Mouse (Mus musculus) heart, postnatal 36 days (tissue): ENCODE measurements around the gene Morn1. TPM values are rescaled to one million over a fixed set of nuclear protein-coding genes. Genes with fewer than 3 reads are reported as not detected.
A peak's percentile ranks its signal among the peaks of the same experiment; 100 is the strongest.

ENCODE experiments used
- DNase-seq, 2 experiments: peaks; one replicate each; pipeline ENCODE4 v3.0.0; 2021 to 2022
- intact Hi-C: fragments of 180-260 bp; cut with DNase I; formaldehyde crosslinking; loops from one replicate; pipeline ENCODE4 v1.15.1; 2025
- total RNA-seq, 2 experiments: library from RNA; stranded (reverse); gene quantifications; 2 replicates each; pipeline ENCODE4 v1.2.3; 2021

The Morn1 gene
- total RNA-seq, 2 experiments from 2014 or later, result 0.89 to 1.7 TPM

DNA sequence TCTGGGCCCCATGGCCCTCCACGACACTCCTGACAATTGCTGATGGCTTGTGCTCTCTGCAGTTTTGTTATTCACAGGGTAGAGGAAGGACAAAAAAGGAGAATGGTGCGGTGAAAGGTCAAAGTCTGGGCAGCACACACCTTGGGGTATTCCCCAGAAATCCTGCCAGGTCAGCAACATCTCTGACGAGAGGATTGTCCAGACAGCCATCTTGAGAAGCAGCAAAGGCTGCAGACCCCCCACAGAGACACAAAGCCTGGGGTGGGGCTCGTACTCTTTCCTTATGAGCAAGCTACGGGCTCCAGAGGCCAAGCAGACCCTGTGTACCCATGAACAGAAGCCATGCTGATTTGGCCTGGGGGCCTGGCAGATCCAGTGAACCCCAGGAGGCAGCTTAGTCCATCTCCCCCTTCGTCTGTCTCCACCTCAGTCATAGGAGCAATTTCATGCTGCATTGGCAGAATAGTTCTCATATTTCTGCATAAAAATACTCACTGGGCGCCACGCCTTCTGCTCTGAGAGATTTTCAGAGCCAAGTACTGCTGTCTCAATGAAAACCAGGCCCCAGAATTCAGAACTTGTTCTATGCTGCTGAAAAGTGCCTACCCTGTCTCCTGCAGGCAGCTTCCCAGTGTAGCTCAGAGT lies 27.5 kb downstream of the Morn1 start:
- intact Hi-C loops, result no loop called here
- DNase-seq, result no peak

DNA sequence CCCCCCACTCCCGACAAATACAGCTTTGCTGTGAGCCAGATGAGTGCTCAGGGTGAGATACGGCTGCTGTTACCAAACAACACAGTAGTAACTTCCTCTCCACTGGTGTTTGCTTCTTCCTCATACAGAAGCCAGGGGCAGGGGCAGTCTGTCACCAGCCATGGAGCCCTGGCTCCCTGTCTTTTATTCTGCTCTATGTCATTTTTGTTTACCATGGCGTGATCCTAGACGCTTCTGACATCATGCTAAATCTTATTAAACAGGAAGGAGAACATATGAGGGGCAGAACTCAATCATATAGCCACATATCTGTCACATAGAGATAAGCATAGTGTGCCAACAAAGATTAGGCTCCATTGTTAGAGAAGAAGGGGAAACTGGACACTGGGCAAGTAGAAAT lies 30.2 kb downstream of the Morn1 start:
- DNase-seq, result no peak
- intact Hi-C loops, result no loop called here

DNA sequence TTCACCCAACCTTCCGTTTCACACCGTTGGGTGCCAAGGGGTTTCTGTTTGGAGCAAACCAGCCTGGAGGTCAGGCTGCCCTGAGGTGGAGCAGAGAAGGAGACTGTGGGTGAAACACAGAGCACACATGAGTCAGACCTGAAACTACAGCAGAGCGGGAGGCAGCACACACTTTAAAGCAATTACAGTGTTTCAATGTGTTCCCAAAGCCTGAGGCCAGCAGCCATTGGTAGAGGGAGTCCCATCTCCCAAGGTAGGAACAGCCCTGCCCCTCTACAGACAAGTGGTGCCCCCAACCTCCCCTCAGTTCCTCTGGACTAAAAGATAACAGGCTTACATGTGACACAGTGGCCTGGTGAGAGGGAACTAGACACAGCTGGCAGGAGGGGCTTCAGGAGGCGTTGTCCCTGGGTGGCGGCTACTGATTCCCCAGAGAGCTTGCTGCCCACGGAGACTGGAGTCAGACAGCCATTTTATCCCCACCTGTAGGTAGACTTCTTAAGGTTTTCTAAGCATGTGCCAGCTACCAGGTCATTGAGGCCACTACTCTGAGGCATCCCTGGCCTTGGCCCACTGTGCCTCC lies 31.1 kb downstream of the Morn1 start:
- intact Hi-C loops, result no loop called here

DNA sequence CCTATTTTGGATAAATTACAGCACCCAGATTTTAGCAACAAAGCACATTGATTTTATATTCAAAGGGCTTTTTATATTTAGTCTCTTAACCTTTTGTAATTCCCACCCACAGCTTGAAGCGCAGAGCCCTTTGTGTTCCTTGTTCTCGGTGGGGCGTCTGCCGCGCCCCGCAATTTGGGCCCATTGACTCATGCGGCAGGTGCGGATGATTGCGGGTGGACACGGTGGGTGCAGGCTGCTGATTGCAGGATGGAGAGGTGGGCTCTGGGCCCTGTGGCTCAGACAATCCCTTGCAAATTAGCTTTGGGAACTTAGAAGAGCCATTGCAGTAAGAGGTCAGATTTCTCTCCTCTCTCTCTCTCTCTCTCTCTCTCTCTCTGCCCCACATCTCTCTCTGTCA lies 31.9 kb downstream of the Morn1 start:
- intact Hi-C loops, result no loop called here
- DNase-seq, result no peak

More for the DNA sequence above, 31.1 kb downstream of the Morn1 start:
- no peak for DNase-seq

DNA sequence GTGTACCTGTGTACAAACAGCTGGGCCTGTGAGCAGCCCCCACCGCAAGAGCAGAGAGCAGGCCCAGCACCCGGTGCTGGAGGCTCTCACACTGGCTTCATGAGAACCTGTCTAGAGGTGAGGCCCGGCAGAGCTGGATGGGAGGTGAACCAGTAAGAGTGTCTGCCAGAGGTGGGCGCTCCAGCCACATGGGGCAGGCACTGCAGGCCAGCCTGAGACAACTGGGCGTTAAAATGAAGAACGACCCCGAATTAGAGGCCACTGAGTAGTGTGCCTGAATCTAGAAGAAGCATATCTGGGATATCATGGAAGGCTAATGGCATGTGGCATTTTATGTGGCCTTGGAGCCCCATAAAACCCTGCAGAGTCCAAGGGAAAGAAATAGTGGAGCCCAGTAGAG lies 33.7 kb downstream of the Morn1 start:
- intact Hi-C loops, result no loop called here
- no peak for DNase-seq

DNA sequence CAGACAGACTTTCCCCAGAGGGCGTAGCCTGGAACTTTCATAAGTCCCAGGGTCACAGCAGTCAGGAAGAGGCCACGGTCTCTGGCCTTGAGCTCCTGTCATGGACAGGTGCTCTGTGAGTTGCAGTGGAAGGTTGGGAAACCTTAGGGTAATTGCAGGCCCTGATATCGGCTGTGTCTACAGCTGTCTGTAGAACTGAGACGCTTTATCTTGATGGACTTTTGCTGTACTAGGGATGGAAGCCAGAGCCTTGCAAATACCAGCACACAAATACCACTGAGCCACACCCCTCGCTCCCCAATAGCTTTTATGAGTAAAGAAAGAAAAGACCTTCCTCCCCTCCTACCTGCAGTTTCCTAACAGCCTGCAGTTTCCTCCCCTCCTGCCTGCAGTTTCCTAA lies 34.2 kb downstream of the Morn1 start:
- no peak for DNase-seq
- intact Hi-C loops, result no loop called here

DNA sequence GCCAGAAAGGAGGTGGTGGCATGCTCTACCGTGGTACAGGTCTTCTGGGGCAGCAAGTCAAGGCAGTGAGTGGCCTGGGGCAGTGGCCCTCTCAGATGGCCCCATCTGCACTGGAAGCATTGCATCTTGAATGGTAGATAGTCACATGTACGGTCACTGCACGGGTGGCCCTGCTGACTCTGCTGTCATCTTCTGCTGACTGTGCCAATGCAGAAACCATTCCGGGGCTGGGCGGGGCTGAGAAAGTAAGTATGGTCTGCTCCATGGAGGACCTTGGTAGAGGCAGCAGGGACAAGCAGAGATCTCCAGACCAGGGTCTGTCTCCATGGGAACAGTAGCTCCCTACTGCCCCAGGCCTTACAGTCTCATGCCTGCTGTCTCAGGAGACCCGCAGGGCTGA lies 34.8 kb downstream of the Morn1 start:
- DNase-seq, result no peak

DNA sequence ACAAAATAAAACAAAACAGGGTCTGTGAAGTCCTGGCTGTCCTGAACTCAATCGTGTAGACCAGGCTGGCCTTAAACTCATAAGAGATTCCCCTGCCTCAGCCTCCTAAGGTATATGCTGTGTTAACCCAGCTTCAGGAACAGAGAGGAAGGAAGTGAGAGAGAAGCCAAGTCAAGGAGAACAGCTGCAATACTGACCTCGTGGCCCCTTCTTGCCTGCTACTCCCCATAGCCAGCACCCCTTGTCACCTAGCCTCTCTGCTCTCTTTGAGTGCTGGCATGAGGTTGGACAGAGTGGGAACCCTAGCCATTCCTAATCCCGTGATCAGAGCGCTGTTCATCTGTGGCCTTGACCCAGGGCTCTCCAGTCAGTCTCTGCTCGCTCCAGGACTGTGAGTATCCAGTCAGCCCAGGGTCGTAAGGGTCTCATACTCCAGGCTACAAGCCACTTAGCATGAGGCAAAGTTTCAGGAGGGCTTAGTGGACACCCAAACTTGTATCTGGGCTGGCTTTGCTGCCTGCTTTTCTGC lies 35.6 kb downstream of the Morn1 start:
- intact Hi-C loops, result no loop called here
- no peak for DNase-seq

More for the DNA sequence above, 34.8 kb downstream of the Morn1 start:
- intact Hi-C loops, result no loop called here

DNA sequence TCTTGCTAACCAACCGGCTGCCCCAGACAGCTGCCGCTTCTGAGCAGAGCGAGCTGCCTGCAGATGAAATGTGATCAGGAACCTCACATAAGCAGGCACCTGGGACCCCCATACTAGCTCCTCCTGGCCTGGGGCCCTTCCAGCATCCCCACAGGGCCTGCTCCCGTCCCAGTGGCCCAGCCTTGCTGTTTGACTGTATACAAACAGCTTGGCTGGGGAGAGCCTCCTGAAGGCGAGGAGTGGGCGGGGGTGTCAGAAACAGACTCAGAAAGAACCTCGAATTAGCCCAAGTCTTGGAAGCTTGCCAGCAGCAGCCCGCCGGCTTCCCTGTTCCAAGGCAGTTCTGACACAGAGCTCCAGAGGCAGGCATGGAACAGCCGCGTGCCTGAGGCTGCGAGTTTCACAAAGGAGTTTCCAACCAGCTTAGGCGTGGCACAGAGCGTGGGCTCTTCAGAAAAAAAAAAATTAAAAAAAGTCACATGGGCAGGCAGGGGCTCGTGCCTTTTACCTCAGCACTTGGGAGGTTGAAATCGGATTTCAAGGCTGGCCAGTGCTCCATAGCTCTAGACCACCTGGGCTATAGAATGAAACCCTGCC lies 36.2 kb downstream of the Morn1 start:
- DNase-seq, result peak; percentile 65
- intact Hi-C loops, result no loop called here

DNA sequence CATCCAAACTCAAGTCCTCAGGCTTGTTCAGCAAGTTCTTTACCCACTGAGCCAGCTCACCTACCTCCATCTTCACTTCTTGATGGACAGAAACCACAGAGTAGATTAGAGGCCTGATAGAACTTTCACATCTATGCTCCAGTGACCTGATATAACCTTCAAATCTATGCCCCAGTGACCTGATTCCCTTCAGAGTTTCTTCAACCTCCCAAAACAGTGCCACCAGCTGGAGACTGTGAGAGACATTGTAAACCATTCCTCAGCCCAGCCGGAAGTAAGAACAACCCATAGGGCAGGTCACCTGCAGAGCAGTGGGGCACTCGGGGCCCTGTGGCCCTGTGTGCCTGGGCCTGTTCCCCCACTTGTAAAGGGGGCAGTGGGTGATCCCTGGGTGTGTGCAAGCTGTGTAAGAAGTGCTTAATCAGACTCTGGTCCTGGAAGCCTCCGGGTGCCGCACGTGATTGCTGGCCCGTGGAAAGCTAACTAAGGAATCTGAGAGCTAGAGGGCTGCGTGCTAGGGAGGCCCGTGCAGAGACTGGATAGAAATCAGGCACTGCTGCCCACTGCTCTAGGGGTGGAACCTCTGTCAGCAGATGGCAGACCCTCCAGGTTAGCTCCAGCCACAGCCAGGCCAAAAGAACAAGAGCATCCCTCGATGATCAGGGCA lies 37.6 kb downstream of the Morn1 start:
- no peak for DNase-seq
- intact Hi-C loops, result no loop called here

DNA sequence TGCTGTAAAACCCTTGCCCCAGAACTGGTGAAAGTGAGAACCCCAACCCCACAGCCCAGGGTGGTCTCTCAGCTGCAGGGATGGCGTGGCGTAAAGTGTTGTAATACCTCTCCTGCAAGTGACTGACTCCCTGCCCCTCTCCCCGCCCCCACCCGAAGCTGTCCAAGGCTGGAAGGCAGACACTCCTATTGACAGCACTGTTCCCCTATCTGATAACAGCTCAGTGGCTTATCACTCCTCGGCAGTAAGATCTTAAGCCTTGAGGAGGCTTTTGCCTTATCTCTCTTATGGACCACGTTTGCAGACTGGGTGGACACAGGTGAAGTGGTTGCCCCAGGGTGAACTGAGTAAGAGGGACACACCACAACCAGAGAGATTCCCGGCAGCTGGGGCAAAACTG lies 38.9 kb downstream of the Morn1 start:
- DNase-seq, result no peak
- intact Hi-C loops, result no loop called here

DNA sequence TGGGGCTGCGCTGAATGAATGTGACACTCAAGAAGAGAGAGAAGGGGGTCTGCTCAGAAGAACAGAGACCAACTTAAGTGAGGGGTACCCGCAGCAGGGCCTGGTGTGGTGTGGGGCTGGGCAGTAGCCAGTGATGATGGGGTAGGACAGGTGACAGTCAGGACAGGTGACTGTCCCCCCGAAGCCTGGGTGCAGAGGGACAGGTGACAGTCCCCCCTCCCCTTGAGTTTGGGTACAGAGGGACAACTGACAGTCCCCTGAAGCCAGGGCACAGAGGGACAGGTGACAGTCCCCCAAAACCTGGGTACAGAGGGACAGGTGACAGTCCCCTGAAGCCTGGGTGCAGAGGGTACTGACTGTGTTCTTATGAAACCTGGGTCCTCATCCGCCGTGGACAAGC lies 39.8 kb downstream of the Morn1 start:
- no peak for DNase-seq
- intact Hi-C loops, result no loop called here

DNA sequence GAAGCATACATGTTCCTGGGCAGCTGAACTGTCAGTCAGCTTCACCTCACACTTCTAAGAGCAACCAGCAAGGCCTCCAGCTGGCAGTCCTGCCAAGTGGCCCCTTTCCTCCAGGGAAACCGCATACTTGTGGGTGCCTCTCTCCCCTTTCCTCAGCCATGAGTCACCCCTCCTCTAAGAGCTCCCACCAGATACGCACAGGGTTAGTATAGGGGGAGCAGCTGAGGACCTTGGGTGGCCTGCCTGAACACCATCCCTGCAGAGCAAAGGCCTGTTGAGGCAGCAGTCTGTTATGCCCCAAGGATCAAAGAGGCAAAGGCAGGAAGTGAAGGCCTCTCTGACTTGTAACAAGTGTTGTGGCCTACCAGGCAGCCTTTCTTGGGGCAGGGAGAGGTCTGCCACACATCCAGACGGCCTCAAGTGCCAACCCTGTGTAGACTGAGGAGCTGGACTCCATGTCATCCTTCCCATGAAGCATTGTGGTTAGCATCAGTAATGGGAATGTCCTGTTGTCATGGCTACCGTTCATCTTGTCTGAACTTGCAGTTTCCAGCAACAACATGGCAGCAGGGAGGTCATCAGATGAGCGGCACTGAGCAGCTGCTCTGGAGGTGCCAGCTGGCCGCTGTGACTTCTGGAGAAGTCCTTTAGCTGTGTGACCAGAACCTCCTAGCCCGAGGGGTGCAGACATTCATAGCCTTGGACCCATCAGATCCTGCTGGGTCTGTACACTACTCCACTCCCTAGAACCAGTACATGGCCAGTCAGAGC lies 40.4 kb downstream of the Morn1 start:
- intact Hi-C loops, result no loop called here
- no peak for DNase-seq

DNA sequence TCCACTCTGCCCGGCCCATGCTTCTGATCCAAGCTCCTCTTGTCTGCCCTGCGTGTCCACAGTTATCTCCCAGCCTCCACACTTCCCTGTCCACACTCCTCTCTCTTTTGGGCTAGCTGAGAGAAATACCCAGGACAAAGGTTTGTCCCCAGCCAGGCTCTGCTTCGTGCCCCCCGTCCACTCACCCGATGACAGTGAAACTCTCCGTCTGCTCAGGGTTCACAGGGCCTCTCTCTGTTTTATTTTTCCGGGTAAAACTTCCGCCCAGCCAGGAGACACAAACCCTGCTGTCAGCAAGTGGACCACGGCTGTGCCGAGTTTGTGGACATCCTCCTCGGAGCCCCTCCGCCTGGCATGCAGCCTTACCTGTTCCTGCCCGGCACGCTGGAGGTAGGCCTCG lies 42.0 kb downstream of the Morn1 start:
- intact Hi-C loops, result loop anchor here (2.0 kb wide), 1 partner anchor 34 kb away; no protein-coding TSS in a partner anchor
- no peak for DNase-seq

DNA sequence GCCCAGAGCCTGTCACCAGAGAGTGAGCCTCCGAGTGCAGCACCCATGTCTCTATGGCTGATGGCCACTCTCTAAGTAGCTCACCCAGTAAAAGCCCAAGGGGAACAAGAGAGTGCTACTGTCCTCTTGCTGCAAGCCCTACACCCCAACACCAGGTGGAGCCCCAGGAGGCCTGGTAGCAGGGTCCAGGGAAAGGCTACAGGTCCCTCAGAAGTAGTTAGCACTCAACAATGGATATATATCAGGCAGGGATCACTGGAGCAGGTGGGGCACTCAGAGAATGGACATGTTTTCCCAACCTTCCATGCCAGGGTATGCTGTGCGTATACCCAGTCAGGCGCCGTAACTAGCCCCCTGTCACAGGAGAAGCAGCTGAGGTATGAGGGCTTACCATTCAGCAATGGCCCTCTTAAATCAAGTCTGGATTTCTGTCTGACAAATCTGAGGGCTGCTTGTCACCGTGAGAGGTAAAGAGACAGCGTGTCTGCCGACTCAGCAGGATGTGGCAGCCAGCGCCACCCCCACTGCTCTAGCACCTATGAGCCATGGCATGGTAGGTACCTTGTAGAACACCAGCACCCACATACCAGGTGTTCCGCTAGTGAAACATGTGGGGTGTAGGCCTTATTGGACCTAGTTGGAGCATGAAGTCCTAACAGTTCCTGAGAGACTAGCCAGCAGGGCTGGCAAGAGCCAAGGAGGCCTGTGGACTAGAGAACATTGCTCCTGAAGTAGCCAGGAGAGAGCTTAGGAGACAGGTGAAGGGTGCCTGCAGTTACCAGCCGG lies 42.9 kb downstream of the Morn1 start:
- intact Hi-C loops, result loop anchor here (1.0 to 2.0 kb wide), 2 partner anchors 35 to 120 kb away; partner anchors contain the start of gene Faap20

DNA sequence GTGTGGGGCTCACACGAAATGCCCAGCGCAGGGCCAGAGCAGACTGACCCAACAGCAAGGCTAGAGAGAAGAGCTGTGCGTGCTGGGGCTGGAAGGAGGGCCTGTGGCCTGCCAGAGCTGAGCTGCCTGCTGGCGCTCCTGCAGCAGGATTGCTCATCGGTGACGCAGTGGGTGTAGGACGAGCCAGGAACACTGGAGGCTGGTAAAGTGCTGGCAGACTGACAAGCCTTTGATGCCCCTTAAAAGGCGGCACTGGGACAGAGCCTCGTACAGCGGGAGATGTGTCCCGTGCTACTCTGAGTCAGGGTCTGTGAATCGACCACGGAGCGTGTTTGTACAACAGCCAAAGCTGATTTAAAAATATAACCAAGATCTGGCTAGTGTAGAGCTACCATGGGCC lies 43.6 kb downstream of the Morn1 start:
- intact Hi-C loops, result loop anchor here (1.0 to 2.0 kb wide), 2 partner anchors 35 to 119 kb away; partner anchors contain the start of gene Faap20
- DNase-seq, result peak; percentile 78 to 84

More for the DNA sequence above, 42.9 kb downstream of the Morn1 start:
- peak; percentile 55 to 66 for DNase-seq

DNA sequence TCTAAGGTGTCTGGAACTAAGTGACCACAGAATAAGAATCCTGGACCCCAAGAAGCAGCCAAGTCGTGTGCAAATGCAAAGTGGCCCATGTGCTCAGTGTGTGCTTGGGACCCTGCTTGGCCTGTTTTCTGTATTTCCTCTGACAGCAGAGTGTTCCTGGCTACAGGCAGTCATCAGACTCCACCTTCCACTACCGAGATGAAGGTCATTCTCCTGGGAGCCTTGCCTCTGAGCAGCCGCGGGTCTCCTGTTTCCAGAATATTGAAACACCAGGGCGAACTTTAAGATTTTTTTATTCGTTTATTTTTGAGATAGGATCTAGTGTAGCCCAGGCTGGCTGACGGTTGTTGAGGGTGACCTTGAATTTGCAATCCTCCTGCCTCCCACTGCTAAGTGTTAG lies 44.2 kb downstream of the Morn1 start:
- no peak for DNase-seq
- intact Hi-C loops, result no loop called here

DNA sequence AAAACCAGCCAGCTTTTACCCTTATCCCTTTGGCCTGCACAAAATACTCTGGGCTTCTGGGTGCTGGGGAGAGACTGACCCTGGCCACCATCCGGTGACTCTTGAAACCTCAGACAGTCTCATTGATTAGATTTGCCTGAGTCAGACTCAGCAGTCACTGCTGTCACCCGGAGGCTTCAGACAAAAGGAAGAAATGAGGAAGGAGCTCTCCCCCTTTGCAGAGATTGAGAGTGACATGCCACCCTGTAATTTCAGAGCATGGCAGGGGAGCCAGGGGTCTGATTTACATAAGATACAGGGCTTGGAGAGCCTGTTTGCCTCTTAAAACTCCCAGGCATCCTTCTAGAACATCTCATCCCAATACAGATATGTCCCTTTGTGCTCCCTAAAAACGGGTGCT lies 46.8 kb downstream of the Morn1 start:
- DNase-seq, result no peak
- intact Hi-C loops, result no loop called here

DNA sequence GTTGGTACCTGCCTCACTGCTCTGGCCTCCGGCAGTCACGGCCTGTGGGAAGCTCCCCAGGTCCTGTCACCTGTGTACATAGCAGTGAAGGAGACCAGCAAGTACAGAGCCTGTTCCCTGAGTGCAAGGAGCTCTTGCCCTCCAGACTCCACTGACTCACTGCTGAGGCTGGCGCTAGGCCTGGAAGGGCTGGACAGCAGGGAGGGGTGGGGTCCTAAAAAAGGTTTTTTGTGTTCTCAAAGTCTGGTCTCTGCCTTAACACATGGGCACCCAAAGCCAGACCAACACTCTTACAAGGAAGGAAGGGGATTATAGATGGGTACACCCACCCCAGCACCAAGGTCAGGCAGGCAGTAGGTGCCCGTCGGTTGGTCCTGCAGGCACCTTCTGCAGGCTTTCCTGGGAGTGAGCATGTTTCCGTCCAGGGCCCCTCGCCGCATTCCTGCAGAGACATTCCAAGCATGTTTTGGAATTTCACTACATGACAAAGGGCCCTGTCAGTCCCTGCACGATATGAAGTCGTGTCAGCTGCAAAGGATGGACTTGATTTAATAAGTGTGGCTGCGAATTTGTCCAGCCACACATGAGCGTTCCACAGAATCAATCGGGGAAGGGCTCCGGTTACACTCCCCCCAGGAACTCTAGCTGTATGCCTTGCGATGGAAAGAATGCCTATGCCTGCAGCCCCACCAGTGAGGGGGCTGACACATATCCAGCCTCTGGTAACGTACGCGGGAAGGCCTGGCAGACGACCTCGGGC lies 47.5 kb downstream of the Morn1 start:
- intact Hi-C loops, result no loop called here

More for the DNA sequence above, 47.5 kb downstream of the Morn1 start:
- DNase-seq, result peak; percentile 44 to 46
